Mouse (Mus musculus) neural tube, embryonic 15.5 days (tissue): ENCODE results near the gene Apold1. TPM values are rescaled to one million over a fixed set of nuclear protein-coding genes. Genes with fewer than 3 reads are reported as not detected.

Experiments used
- ATAC-seq: fragments of 200-750 bp; cut with Nextera tagmentation; 2 replicates; pipeline ENCODE4 v1.8.0; 2017; ENCODE audit warnings: mild to moderate bottlenecking, moderate TSS enrichment, moderate library complexity; ENCODE audit not compliant: low FRiP score
- H3K27ac ChIP-seq: fragments of 300-500 bp; sonication (generic); replicated peaks from 2 replicates; pipeline ENCODE4 v1.5.1; 2015; ENCODE audit warnings: mild to moderate bottlenecking, inconsistent platforms
- H3K27me3 ChIP-seq: fragments of 300-500 bp; sonication (generic); replicated peaks from 2 replicates; pipeline ENCODE4 v1.6.1; 2015; ENCODE audit warnings: inconsistent platforms
- H3K36me3 ChIP-seq: fragments of 300-500 bp; sonication (generic); 2 replicates; pipeline ENCODE4 v1.6.1; 2015; ENCODE audit warnings: inconsistent platforms
- H3K4me1 ChIP-seq: fragments of 300-500 bp; sonication (generic); 2 replicates; pipeline ENCODE4 v1.6.1; 2015; ENCODE audit warnings: inconsistent platforms
- H3K4me2 ChIP-seq: fragments of 300-500 bp; sonication (generic); 2 replicates; pipeline ENCODE4 v1.6.1; 2015; ENCODE audit warnings: inconsistent platforms, mild to moderate bottlenecking, moderate library complexity
- H3K4me3 ChIP-seq: fragments of 300-500 bp; sonication (generic); replicated peaks from 2 replicates; pipeline ENCODE4 v1.5.1; 2015; ENCODE audit warnings: mild to moderate bottlenecking, inconsistent platforms
- H3K9ac ChIP-seq: fragments of 300-500 bp; sonication (generic); replicated peaks from 2 replicates; pipeline ENCODE4 v1.6.1; 2015; ENCODE audit warnings: mild to moderate bottlenecking, inconsistent platforms
- H3K9me3 ChIP-seq: fragments of 300-500 bp; sonication (generic); replicated peaks from 2 replicates; pipeline ENCODE4 v1.6.1; 2016; ENCODE audit warnings: inconsistent platforms
- WGBS: fragments of 180-500 bp; shearing (Covaris S2); methylation state at CpG from one replicate; pipeline ENCODE4 v1.1.7; 2015; ENCODE audit warnings: mixed read lengths; 5-methylcytosine and 5-hydroxymethylcytosine counted together
- polyA plus RNA-seq: library from polyadenylated mRNA; unstranded; fragments of >200 nt; fragmentation: Nextera tagmentation; extraction: Ambion mirVana; gene quantifications from 2 replicates; pipeline ENCODE4 v1.2.1, GENCODE M21; 2015

The Apold1 gene
- polyA plus RNA-seq, 1 experiment from 2014 or later: 4.1 TPM

DNA sequence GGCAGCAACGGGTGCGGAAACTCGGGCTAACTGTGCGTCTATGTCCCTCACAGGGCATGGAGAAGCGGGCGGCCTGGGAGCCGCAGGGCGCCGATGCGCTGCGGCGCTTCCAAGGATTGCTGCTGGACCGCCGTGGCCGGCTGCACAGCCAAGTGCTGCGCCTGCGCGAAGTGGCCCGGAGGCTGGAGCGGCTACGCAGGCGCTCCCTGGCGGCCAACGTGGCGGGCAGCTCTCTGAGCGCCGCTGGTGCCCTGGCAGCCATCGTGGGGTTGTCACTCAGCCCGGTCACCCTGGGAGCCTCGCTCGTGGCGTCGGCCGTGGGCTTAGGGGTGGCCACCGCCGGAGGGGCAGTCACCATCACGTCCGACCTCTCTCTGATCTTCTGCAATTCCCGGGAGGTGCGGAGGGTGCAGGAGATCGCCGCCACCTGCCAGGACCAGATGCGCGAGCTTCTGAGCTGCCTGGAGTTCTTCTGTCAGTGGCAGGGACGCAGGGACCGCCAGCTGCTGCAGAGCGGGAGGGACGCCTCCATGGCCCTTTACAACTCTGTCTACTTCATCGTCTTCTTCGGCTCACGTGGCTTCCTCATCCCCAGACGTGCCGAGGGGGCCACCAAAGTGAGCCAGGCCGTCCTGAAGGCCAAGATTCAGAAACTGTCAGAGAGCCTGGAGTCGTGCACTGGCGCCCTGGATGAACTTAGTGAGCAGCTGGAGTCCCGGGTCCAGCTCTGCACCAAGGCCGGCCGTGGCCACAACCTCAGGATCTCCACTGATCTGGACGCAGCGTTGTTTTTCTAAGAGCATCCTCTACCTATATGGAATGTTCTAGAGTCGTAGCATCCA lies 2.2 kb downstream of the Apold1 start:
- H3K4me1 ChIP-seq: peaks cover 20% of the 10 kb centered on the region
- peak overlapping the region; percentile 68 for H3K9ac ChIP-seq
- peak overlapping the region; percentile 70 for H3K4me3 ChIP-seq
- H3K27me3 ChIP-seq: no peaks in the 10 kb centered on the region
- peak overlapping the region; percentile 91 for H3K4me2 ChIP-seq
- H3K27ac ChIP-seq: peak overlapping the region; percentile 76
- H3K36me3 ChIP-seq: no peaks in the 10 kb centered on the region
- WGBS: 2% methylated on average over 62 of the region's 62 CpGs
- no peaks in the 10 kb centered on the region for H3K9me3 ChIP-seq
- peak; percentile 89 for ATAC-seq

DNA sequence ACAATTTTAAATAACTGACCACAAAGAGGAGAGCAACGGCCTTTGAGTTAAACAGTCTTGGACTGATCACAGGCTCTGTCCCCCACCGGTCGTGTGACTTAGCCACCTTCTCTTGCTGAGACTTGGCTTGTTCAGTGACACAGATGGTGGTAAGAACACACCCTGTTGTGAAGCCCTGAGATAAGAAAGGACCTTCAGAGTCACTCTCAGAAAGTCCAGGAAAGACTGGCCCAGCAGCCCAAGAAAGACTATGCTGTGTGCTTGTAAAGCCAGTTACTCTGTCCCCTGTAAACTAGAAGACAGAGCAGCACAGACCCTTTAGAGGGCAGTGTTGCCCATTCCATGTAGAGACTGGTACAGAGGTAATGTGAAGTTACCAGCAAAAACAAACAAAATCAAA lies 3.2 kb downstream of the Apold1 start:
- H3K9ac ChIP-seq: no peak overlapping the region
- no peak for ATAC-seq
- 67% methylated on average over 3 of the region's 3 CpGs for WGBS
- H3K36me3 ChIP-seq: no peaks in the 10 kb centered on the region
- H3K4me2 ChIP-seq: peak overlapping the region; percentile 91; the same call in 1 of the 2 replicates
- H3K27me3 ChIP-seq: no peaks in the 10 kb centered on the region
- H3K27ac ChIP-seq: no peak overlapping the region
- peaks cover 20% of the 10 kb centered on the region for H3K4me1 ChIP-seq
- H3K4me3 ChIP-seq: 0 out of 2 replicates have a peak overlapping the region, but pooled peaks have one; percentile 2
- H3K9me3 ChIP-seq: no peaks in the 10 kb centered on the region

DNA sequence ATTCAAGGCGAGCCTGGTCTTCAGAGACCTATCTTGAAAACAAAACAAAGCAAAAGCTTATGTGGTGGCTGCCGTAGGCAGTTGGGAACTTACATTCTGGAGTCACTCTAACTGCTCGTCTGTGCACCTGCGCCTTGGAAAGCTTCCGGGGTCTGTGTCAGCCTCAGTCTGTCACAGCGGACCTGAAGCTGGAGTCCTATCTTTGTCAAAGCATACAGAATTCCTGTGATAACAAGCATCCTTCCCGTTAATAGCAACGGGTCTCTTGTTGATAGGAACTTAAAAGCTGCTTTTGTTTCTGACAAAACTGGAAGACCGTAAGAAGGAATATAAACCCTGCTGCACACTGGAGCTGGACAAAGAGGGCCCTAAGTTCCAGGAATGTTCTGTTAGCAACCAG lies 6.9 kb downstream of the Apold1 start:
- no peak overlapping the region for H3K9ac ChIP-seq
- 84% methylated on average over 9 of the region's 9 CpGs for WGBS
- peaks cover 11% of the 10 kb centered on the region for H3K4me1 ChIP-seq
- no peak overlapping the region for H3K27ac ChIP-seq
- H3K36me3 ChIP-seq: no peaks in the 10 kb centered on the region
- no peak overlapping the region for H3K4me2 ChIP-seq
- no peaks in the 10 kb centered on the region for H3K9me3 ChIP-seq
- no peaks in the 10 kb centered on the region for H3K27me3 ChIP-seq
- no peak overlapping the region for H3K4me3 ChIP-seq
- no peak for ATAC-seq

DNA sequence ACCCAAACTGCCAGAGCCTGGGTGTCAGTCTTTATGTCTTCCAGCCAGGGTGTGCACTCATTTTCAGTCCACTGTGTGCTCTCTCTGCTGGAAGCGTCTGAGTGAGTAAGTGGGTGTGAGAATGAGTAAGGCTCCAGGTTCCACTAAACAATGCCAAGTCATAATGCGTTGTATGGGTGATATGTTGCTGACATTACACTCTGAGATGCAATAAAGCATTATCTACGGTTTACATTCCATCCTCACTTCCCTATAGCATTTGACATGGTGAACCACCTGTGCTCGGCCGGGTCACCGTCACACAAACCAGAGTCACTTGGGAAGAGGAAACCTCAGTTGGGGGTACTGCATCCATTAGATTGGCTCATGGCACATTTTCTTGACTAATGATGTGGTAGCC lies 9.2 kb downstream of the Apold1 start:
- Histone ChIP-seq H3K27me3 (no peaks in the 10 kb centered on the region), H3K9me3 (no peaks in the 10 kb centered on the region), H3K4me1 (no peaks in the 10 kb centered on the region), H3K4me3 (no peak overlapping the region), H3K9ac (no peak overlapping the region), H3K4me2 (no peak overlapping the region), H3K27ac (no peak overlapping the region), H3K36me3 (no peaks in the 10 kb centered on the region)
- 88% methylated on average over 6 of the region's 6 CpGs for WGBS
- no peak for ATAC-seq

DNA sequence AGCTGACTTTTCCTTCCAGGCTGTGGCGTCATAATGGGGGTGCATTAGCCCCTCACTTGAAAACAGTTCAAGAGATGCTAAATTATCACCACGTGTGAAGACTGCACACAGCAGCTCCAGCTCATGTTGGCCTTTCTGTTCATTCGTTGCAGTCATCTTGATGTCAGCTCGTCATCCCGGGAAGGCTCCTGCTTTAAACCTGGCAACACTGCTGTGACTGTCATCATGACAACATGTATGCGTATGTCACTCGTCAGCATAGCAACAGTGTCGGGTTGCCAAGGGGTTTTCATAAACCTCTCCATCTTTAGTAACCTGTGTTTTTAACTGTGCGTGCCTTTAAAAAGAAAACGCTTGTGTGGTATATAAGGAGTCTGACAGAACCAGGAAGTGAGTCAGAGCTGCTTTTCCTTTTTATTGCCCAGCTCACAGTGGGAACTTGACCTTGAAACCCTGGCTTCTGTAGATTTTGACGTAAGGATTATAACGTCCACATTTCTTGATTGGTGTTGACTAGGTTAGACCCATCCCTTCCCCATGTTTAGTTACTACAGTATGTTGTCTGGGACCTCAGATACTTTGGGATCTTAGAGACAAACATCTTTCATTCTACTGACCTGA lies 12.6 kb downstream of the Apold1 start:
- Histone ChIP-seq H3K4me3 (no peak overlapping the region), H3K4me1 (no peaks in the 10 kb centered on the region), H3K27ac (no peak overlapping the region), H3K9me3 (no peaks in the 10 kb centered on the region), H3K4me2 (no peak overlapping the region), H3K27me3 (no peaks in the 10 kb centered on the region), H3K36me3 (no peaks in the 10 kb centered on the region), H3K9ac (no peak overlapping the region)
- 79% methylated on average over 12 of the region's 12 CpGs for WGBS
- ATAC-seq: no peak

DNA sequence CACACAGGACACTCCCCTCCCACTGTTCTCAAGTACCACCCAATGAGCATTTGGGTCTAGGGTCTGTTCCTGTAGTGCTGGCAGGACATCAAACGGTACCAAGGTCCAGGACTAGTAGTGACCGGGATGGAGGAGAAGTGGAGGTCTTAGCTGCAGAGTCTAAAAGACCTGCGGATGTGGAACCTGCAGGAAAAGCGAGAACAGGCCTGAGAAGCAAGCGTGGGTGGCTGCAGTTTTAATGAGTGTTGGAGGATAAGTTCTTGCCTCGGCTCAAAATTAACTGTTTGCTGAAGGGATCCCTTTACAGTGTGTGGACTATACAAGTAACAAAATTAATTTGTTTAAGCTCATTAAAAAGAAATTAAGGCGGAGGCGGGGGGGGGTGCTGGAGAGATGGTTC lies 13.5 kb downstream of the Apold1 start:
- H3K36me3 ChIP-seq: no peaks in the 10 kb centered on the region
- WGBS: 81% methylated on average over 8 of the region's 8 CpGs
- no peak overlapping the region for H3K4me3 ChIP-seq
- no peak overlapping the region for H3K4me2 ChIP-seq
- H3K9me3 ChIP-seq: no peaks in the 10 kb centered on the region
- no peak overlapping the region for H3K9ac ChIP-seq
- no peaks in the 10 kb centered on the region for H3K4me1 ChIP-seq
- ATAC-seq: no peak
- no peaks in the 10 kb centered on the region for H3K27me3 ChIP-seq
- no peak overlapping the region for H3K27ac ChIP-seq

DNA sequence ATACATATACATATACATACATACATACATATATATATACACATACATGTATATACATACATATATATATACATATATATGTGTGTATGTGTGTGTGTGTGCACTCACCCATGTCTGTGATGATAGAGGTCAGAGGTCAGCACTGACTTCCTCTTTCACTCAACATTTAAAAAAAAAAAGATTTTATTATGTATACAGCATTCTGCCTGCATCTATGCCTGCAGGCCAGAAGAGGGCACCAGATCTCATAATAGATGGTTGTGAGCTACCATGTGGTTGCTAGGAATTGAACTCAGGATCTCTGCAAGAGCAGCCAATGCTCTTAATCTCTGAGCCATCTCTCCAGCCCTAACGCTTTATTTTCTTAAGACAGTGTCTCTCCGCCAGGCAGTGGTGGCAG lies 15.4 kb downstream of the Apold1 start:
- Histone ChIP-seq H3K27me3 (no peaks in the 10 kb centered on the region), H3K9me3 (no peaks in the 10 kb centered on the region), H3K4me3 (no peak overlapping the region), H3K4me1 (no peaks in the 10 kb centered on the region), H3K9ac (no peak overlapping the region), H3K27ac (no peak overlapping the region), H3K36me3 (no peaks in the 10 kb centered on the region), H3K4me2 (no peak overlapping the region)
- WGBS: 91% methylated on average over 2 of the region's 2 CpGs
- ATAC-seq: no peak

DNA sequence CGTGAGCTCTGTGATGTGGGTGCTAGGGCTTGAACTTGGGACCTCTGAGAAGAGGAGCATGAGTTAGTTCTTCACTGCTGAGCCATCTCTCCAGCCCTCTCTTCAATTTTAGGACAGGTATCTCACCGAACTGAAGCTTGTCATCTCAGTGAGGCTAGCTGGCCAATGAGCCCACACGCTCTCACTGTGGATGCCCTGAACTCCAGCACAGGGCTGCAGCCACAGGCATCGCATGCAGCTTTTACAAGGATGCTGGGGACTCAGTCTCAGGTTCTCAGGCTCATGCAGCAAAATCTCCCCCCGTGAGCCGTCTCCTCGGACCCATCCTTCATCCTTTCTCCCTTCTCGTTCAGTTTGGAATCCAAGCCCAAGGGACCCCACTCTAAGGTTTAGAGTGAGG lies 16.6 kb downstream of the Apold1 start:
- ATAC-seq: no peak
- WGBS: 91% methylated on average over 8 of the region's 8 CpGs
- no peaks in the 10 kb centered on the region for H3K4me1 ChIP-seq
- H3K4me2 ChIP-seq: no peak overlapping the region
- H3K27me3 ChIP-seq: no peaks in the 10 kb centered on the region
- no peak overlapping the region for H3K9ac ChIP-seq
- no peak overlapping the region for H3K4me3 ChIP-seq
- no peaks in the 10 kb centered on the region for H3K36me3 ChIP-seq
- no peak overlapping the region for H3K27ac ChIP-seq
- no peaks in the 10 kb centered on the region for H3K9me3 ChIP-seq

DNA sequence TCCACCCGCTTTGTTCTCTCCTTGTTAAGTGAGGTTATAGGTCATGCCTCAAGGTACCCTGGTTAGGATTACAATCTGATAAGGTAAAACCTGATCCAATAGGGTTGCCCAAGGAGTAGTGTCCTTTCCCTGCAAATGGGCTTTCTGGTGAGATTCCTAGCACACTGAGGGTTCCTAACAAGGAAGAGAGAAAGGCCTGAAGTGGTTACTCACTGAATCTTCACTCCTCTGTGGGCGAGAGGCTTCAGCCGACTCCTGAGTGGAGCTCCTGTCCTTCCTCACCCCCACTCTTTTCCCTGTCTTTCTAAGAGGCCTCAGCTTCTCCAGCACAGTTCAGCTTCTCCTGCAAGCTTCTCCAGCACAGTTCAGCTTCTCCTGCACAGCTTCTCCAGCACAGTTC lies 17.3 kb downstream of the Apold1 start:
- Histone ChIP-seq H3K4me3 (no peak overlapping the region), H3K27ac (no peak overlapping the region), H3K36me3 (no peaks in the 10 kb centered on the region), H3K9me3 (no peaks in the 10 kb centered on the region), H3K27me3 (no peaks in the 10 kb centered on the region), H3K9ac (no peak overlapping the region), H3K4me2 (no peak overlapping the region), H3K4me1 (no peaks in the 10 kb centered on the region)
- 80% methylated on average over 3 of the region's 3 CpGs for WGBS
- no peak for ATAC-seq

DNA sequence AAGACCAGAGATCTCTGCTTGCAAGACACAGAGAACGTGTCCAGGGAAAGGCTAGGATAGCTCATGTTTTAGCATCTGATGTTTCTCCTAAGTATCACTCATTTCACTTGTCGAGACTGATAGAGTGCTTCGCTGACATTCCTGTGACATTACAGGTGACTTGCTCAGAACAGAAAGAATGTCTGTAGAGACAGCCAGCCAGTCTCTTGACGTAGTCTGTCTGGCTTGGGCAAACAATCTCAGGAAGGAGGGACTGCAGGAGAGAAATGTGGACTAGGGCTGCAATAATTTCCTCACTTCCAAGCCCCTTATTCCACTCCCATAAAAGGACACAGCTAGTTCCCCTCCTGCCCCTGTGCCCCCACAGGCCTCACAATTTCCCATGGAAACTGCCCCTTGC lies 18.8 kb downstream of the Apold1 start:
- Histone ChIP-seq H3K4me3 (no peak overlapping the region), H3K36me3 (no peaks in the 10 kb centered on the region), H3K27ac (no peak overlapping the region), H3K4me1 (no peaks in the 10 kb centered on the region), H3K4me2 (no peak overlapping the region), H3K27me3 (no peaks in the 10 kb centered on the region), H3K9ac (no peak overlapping the region), H3K9me3 (no peaks in the 10 kb centered on the region)
- 72% methylated on average over 4 of the region's 4 CpGs for WGBS
- ATAC-seq: no peak

DNA sequence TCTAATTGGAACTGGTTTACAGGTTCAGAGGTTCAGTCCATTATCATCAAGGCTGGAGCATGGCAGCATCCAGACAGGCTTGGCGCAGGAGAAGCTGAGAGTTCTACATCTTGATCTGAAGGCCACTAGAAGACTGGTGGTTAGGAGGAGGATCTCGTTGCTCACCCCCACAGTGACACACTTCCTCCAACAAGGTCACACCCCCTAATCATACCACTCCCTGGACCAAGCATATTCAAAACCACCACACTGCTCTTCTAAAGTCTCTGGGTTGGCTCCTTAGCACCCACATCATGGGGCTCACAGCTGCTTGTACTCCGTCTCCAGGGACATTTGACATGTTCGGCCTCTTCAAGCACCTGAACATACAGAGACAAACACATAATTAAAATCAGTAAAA lies 20.5 kb downstream of the Apold1 start:
- H3K4me3 ChIP-seq: no peak overlapping the region
- no peaks in the 10 kb centered on the region for H3K36me3 ChIP-seq
- no peak for ATAC-seq
- no peak overlapping the region for H3K4me2 ChIP-seq
- no peak overlapping the region for H3K9ac ChIP-seq
- no peaks in the 10 kb centered on the region for H3K9me3 ChIP-seq
- 91% methylated on average over 4 of the region's 4 CpGs for WGBS
- no peak overlapping the region for H3K27ac ChIP-seq
- H3K27me3 ChIP-seq: no peaks in the 10 kb centered on the region
- no peaks in the 10 kb centered on the region for H3K4me1 ChIP-seq

DNA sequence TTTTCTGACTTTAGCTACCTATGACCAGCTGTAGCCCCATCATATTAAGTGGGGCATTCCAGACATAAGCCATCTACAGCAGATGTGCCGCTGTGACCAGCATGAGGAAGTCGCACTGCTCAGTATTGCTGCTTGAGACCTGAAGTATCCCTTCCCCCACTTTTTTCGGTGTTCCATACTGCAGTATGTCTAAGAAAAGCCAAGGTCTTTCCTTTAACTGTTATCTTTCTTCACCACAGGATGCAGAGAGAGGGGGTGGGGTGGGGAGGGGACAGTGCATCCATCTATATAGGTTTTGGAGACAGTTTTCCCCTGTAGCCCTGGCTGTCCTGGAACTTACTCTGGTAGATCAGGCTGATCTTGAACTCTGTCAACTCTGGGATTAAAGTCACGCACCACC lies 24.9 kb downstream of the Apold1 start:
- 93% methylated on average over 4 of the region's 4 CpGs for WGBS
- Histone ChIP-seq H3K36me3 (no peaks in the 10 kb centered on the region), H3K4me1 (peaks cover 2% of the 10 kb centered on the region; the same call in 1 of the 2 replicates), H3K4me3 (no peak overlapping the region), H3K9me3 (no peaks in the 10 kb centered on the region), H3K27ac (no peak overlapping the region), H3K27me3 (no peaks in the 10 kb centered on the region), H3K9ac (no peak overlapping the region), H3K4me2 (no peak overlapping the region)
- ATAC-seq: no peak
